Mouse (Mus musculus) kidney, adult 2 months (tissue): ENCODE measurements around the gene Anp32e.

ENCODE experiments used
- CTCF ChIP-seq: fragments of 200-500 bp; conservative IDR thresholded peaks from 2 replicates; pipeline ENCODE4 v1.5.1; 2011; ENCODE audit warnings: low read depth, mild to moderate bottlenecking, control low read depth, low read length, moderate library complexity, mixed read lengths; ENCODE audit not compliant: insufficient read depth, insufficient read length
- POLR2A ChIP-seq: fragments of 200-500 bp; IDR thresholded peaks from one replicate; pipeline ENCODE4 v1.6.1; 2011; ENCODE audit warnings: low read depth, low read length, control low read depth

DNA sequence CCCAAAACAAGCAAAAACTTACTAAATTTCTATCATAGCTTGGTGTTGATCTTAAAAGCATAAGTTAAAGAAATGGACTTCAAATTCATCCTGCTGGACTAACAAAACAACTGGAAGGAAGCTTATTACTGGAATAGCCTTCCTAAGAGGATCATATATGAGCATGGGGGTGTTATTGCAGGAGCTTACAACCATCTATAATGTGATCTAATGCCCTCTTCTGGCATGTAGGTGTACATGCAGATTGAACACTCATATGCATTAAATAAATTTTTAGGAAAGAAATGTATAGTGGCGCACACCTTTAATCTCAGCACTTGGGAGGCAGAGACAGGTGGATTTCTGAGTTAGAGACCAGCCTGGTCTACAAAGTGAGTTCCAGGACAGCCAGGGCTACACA is 30.8 kb downstream of the Anp32e start:
- TF ChIP-seq CTCF: no peak
- TF ChIP-seq POLR2A: no peak
